Mouse (Mus musculus): Measurements from ENCODE around the gene Col8a1. TPM values are rescaled to one million over a fixed set of nuclear protein-coding genes. Genes with fewer than 3 reads are reported as not detected.
A peak's percentile ranks its signal among the peaks of the same experiment; 100 is the strongest.

The Col8a1 gene
- total RNA-seq, 2 experiments from 2014 or later: 2.3 to 3.3 TPM

- no peak for DNase-seq (ENCODE audit: low spot score in 2 of 2)
- intact Hi-C loops (cut with DNase I): no loop called here
These were observed 60.5 kb downstream of the Col8a1 start for GRCm38 (mm10) chr16:57693906-57694522.

GRCm38 (mm10) chr16:57685790-57686399 lies 68.6 kb downstream of the Col8a1 start:
- intact Hi-C loops (cut with DNase I): no loop called here
- DNase-seq (ENCODE audit: low spot score in 2 of 2): no peak

- intact Hi-C loops (cut with DNase I): loop anchor here (5.0 kb wide), 1 partner anchor 75 kb away; no protein-coding TSS in a partner anchor
- no peak for DNase-seq (ENCODE audit: low spot score in 2 of 2)
These were observed 82.3 kb downstream of the Col8a1 start for GRCm38 (mm10) chr16:57672251-57672650.

GRCm38 (mm10) chr16:57671637-57672036 lies 82.9 kb downstream of the Col8a1 start:
- intact Hi-C loops (cut with DNase I): loop anchor here (5.0 kb wide), 1 partner anchor 76 kb away; no protein-coding TSS in a partner anchor
- DNase-seq (ENCODE audit: low spot score in 2 of 2): no peak

GRCm38 (mm10) chr16:57669348-57669747 lies 85.2 kb downstream of the Col8a1 start:
- intact Hi-C loops (cut with DNase I): loop anchor here (5.0 kb wide), 1 partner anchor 613 kb away; no protein-coding TSS in a partner anchor
- peak; percentile 3 to 19 for DNase-seq (ENCODE audit: low spot score in 2 of 2)

GRCm38 (mm10) chr16:57662661-57663060 lies 91.9 kb downstream of the Col8a1 start:
- no peak for DNase-seq (ENCODE audit: low spot score in 2 of 2)
- intact Hi-C loops (cut with DNase I): no loop called here

GRCm38 (mm10) chr16:57649888-57650287 lies 104.6 kb downstream of the Col8a1 start:
- DNase-seq (ENCODE audit: low spot score in 2 of 2): no peak
- intact Hi-C loops (cut with DNase I): no loop called here

- no peak for DNase-seq (ENCODE audit: low spot score in 2 of 2)
- intact Hi-C loops (cut with DNase I): no loop called here
These were observed 113.1 kb downstream of the Col8a1 start for GRCm38 (mm10) chr16:57641346-57641885.

- DNase-seq (ENCODE audit: low spot score in 2 of 2): no peak
- intact Hi-C loops (cut with DNase I): loop anchor here (5.0 kb wide), 2 partner anchors 648 to 818 kb away; no protein-coding TSS in a partner anchor
These were observed 119.8 kb downstream of the Col8a1 start for GRCm38 (mm10) chr16:57634766-57635165.

- intact Hi-C loops (cut with DNase I): loop anchor here (5.0 kb wide), 1 partner anchor 648 kb away; no protein-coding TSS in a partner anchor
- DNase-seq (ENCODE audit: low spot score in 2 of 2): peak; percentile 71 to 79
These were observed 120.3 kb downstream of the Col8a1 start for GRCm38 (mm10) chr16:57634191-57634590.

GRCm38 (mm10) chr16:57611768-57612167 lies 142.8 kb downstream of the Col8a1 start:
- intact Hi-C loops (cut with DNase I): loop anchor here (10.0 kb wide), 1 partner anchor 1053 kb away; no protein-coding TSS in a partner anchor
- DNase-seq (ENCODE audit: low spot score in 2 of 2): peak; percentile 52 to 69

GRCm38 (mm10) chr16:57606444-57607227 lies 147.9 kb downstream of the Col8a1 start, which contains the start of gene Cmss1:
TSS of gene Cmss1 (minus strand) at chr16:57606864.
- DNase-seq (ENCODE audit: low spot score in 2 of 2): peak; percentile 83 to 86
- intact Hi-C loops (cut with DNase I): no loop called here

GRCm38 (mm10) chr16:57601031-57601430 lies 153.5 kb downstream of the Col8a1 start:
- DNase-seq (ENCODE audit: low spot score in 2 of 2): no peak
- intact Hi-C loops (cut with DNase I): no loop called here

- no peak for DNase-seq (ENCODE audit: low spot score in 2 of 2)
- intact Hi-C loops (cut with DNase I): loop anchor here (5.0 to 10.0 kb wide), 3 partner anchors 205 to 433 kb away; partner anchors contain the start of gene Nit2
These were observed 157.1 kb downstream of the Col8a1 start for GRCm38 (mm10) chr16:57597295-57597957.

- peak; percentile 43 to 62 for DNase-seq (ENCODE audit: low spot score in 2 of 2)
- intact Hi-C loops (cut with DNase I): loop anchor here (10.0 kb wide), 1 partner anchor 429 kb away; the partner anchor contains the start of gene Nit2
These were observed 160.9 kb downstream of the Col8a1 start for GRCm38 (mm10) chr16:57593422-57594157.

- no peak for DNase-seq (ENCODE audit: low spot score in 2 of 2)
- intact Hi-C loops (cut with DNase I): no loop called here
These were observed 169.3 kb downstream of the Col8a1 start for GRCm38 (mm10) chr16:57585201-57585600.

- intact Hi-C loops (cut with DNase I): no loop called here
- DNase-seq (ENCODE audit: low spot score in 2 of 2): no peak
These were observed 172.5 kb downstream of the Col8a1 start for GRCm38 (mm10) chr16:57582008-57582407.

- DNase-seq (ENCODE audit: low spot score in 2 of 2): no peak
- intact Hi-C loops (cut with DNase I): no loop called here
These were observed 174.5 kb downstream of the Col8a1 start for GRCm38 (mm10) chr16:57580041-57580440.

Measured in left cerebral cortex, postnatal 25 days (tissue).